Mouse (Mus musculus) gastrocnemius, adult 8-10 months (tissue): ENCODE data around the gene Ccdc65. TPM values are rescaled to one million over a fixed set of nuclear protein-coding genes. Genes with fewer than 3 reads are reported as not detected.

ENCODE experiments used
- total RNA-seq, 4 experiments: library from RNA; stranded (reverse); gene quantifications; 2 replicates each; pipeline ENCODE4 v1.2.4; 2022

Ccdc65 gene
- total RNA-seq, 4 experiments from 2014 or later: not detected

Other genes starting within 250 kb of the Ccdc65 start
- not detected for gene OR5BS1P, start 238.3 kb upstream of the Ccdc65 start, total RNA-seq
- gene Lalba, start 225.5 kb upstream of the Ccdc65 start, total RNA-seq: not detected
- gene Olfr279, start 215.8 kb upstream of the Ccdc65 start, total RNA-seq: not detected
- 10 to 100 TPM; 65.5 to 72.7 (median 69.8) TPM for gene Kansl2, start 173.9 kb upstream of the Ccdc65 start, total RNA-seq
- 10 to 100 TPM; 14.3 to 19.4 (median 15.7) TPM for gene Ccnt1, start 137.3 kb upstream of the Ccdc65 start, total RNA-seq
- gene 4930415O20Rik, start 137.2 kb upstream of the Ccdc65 start, total RNA-seq: under 1 TPM in 1 of 4 experiments, not detected in 3; 0.63 TPM
- 10 to 100 TPM; 13.4 to 21.4 (median 19.1) TPM for gene Adcy6, start 98.1 kb upstream of the Ccdc65 start, total RNA-seq
- gene Cacnb3, start 77.4 kb upstream of the Ccdc65 start, total RNA-seq: 1 to 10 TPM in 2 of 4 experiments, under 1 TPM in 2; 0.78 to 1.1 (median 1.0) TPM
- 10 to 100 TPM; 54.0 to 72.3 (median 63.4) TPM for gene Ddx23, start 45.3 kb upstream of the Ccdc65 start, total RNA-seq
- 1 to 10 TPM; 1.0 to 2.3 (median 1.1) TPM for gene Rnd1, start 30.7 kb upstream of the Ccdc65 start, total RNA-seq
- under 1 TPM in 3 of 4 experiments, not detected in 1; 0.43 to 0.92 (median 0.72) TPM for gene Fkbp11, start 20.0 kb downstream of the Ccdc65 start, total RNA-seq
- gene Arf3, start 55.0 kb downstream of the Ccdc65 start, total RNA-seq: 1 to 10 TPM; 6.9 to 8.9 (median 8.1) TPM
- gene Wnt10b, start 69.9 kb downstream of the Ccdc65 start, total RNA-seq: 1 to 10 TPM in 1 of 4 experiments, under 1 TPM in 3; 0.48 to 1.1 (median 0.85) TPM
- not detected for gene Wnt1, start 81.7 kb downstream of the Ccdc65 start, total RNA-seq
- gene Ddn, start 101.3 kb downstream of the Ccdc65 start, total RNA-seq: under 1 TPM; 0.12 to 0.67 (median 0.43) TPM
- 10 to 100 TPM; 43.8 to 55.0 (median 46.9) TPM for gene Prkag1, start 123.3 kb downstream of the Ccdc65 start, total RNA-seq
- gene Kmt2d, start 163.0 kb downstream of the Ccdc65 start, total RNA-seq: 10 to 100 TPM; 52.6 to 67.2 (median 59.1) TPM
- 1 to 10 TPM; 1.4 to 2.9 (median 2.0) TPM for gene Rhebl1, start 186.3 kb downstream of the Ccdc65 start, total RNA-seq
- gene Dhh, start 190.3 kb downstream of the Ccdc65 start, total RNA-seq: 1 to 10 TPM in 1 of 4 experiments, under 1 TPM in 3; 0.19 to 1.0 (median 0.49) TPM
- 1 to 10 TPM; 3.7 to 5.0 (median 4.2) TPM for gene Lmbr1l, start 210.0 kb downstream of the Ccdc65 start, total RNA-seq
- 10 to 100 TPM; 12.6 to 24.6 (median 20.3) TPM for gene Tuba1b, start 226.4 kb downstream of the Ccdc65 start, total RNA-seq
- gene Gm49450, start 245.3 kb downstream of the Ccdc65 start, total RNA-seq: not detected
- 10 to 100 TPM; 12.6 to 24.0 (median 18.4) TPM for gene Tuba1a, start 245.5 kb downstream of the Ccdc65 start, total RNA-seq